ENCODE assay signal across 31 mouse cellular contexts in genomic region chr14:32410084-32410483, GRCm38 (mm10). TPM values are rescaled to one million over a fixed set of nuclear protein-coding genes. Genes with fewer than 3 reads are reported as not detected.
"Had no signal": no experiment of that assay in that cellular context is flagged by ENCODE, and none has a peak within 500 bp of the region (broad histone marks: within the 10 kb centered on the region; RNA-seq: fewer than 3 reads in every experiment).

No protein-coding gene starts in this region.

- H3K27ac ChIP-seq: gastrocnemius, adult 2 months; heart, adult 2 months; heart, embryonic 13.5 days; heart, embryonic 15.5 days; hindbrain, embryonic 10.5 days; hindbrain, embryonic 12.5 days; hindbrain, embryonic 14.5 days; intestine, embryonic 15.5 days; kidney, embryonic 15.5 days; layer of hippocampus, adult 2 months; left cerebral cortex, adult 2 months; limb, embryonic 10.5 days; limb, embryonic 12.5 days; liver, embryonic 13.5 days had no signal

- H3K27me3 ChIP-seq: heart, embryonic 13.5 days; heart, embryonic 15.5 days; intestine, embryonic 15.5 days; limb, embryonic 12.5 days; liver, embryonic 13.5 days had no signal

- ATAC-seq: hindbrain, embryonic 16.5 days; inflammation-experienced regulatory T-cells, adult 6 months; intestine, embryonic 15.5 days; intestine, postnatal 0 days had no signal

- H3K9me3 ChIP-seq: heart, embryonic 15.5 days; hindbrain, embryonic 12.5 days; intestine, embryonic 15.5 days; kidney, embryonic 15.5 days; limb, embryonic 10.5 days; limb, embryonic 12.5 days; liver, embryonic 13.5 days had no signal

- DNase-seq: gastrocnemius, adult 2 months; gastrocnemius, postnatal 10 days; gastrocnemius, postnatal 25 days; heart, adult 2 months; heart, postnatal 14 days; heart, postnatal 4 days; kidney, adult 2 months; kidney, adult 9 months; kidney, postnatal 25 days; kidney, postnatal 4 days; liver; liver, embryonic 13.5 days had no signal

- H3K4me3 ChIP-seq: gastrocnemius, adult 2 months; heart, adult 2 months; heart, embryonic 13.5 days; heart, embryonic 15.5 days; hindbrain, embryonic 10.5 days; hindbrain, embryonic 12.5 days; intestine, embryonic 15.5 days; kidney, embryonic 15.5 days; layer of hippocampus, adult 2 months; left cerebral cortex, adult 2 months; limb, embryonic 10.5 days; limb, embryonic 12.5 days; liver, embryonic 13.5 days had no signal

- H3K4me1 ChIP-seq: heart, embryonic 13.5 days; heart, embryonic 15.5 days; hindbrain, embryonic 12.5 days; intestine, embryonic 15.5 days; limb, embryonic 12.5 days; liver, embryonic 13.5 days had no signal

- H3K36me3 ChIP-seq: heart, embryonic 13.5 days; heart, embryonic 15.5 days; hindbrain, embryonic 10.5 days; hindbrain, embryonic 12.5 days; intestine, embryonic 15.5 days; kidney, embryonic 15.5 days; limb, embryonic 10.5 days; limb, embryonic 12.5 days; liver, embryonic 13.5 days had no signal

- H3K9ac ChIP-seq: heart, embryonic 13.5 days; heart, embryonic 15.5 days; hindbrain, embryonic 12.5 days; hindbrain, embryonic 14.5 days; intestine, embryonic 15.5 days; kidney, embryonic 15.5 days; limb, embryonic 12.5 days; liver, embryonic 13.5 days had no signal

- H3K4me2 ChIP-seq: heart, embryonic 11.5 days; heart, embryonic 13.5 days; heart, embryonic 15.5 days; hindbrain, embryonic 12.5 days; hindbrain, embryonic 14.5 days; intestine, embryonic 15.5 days; kidney, embryonic 15.5 days; limb, embryonic 12.5 days; liver, embryonic 11.5 days; liver, embryonic 13.5 days had no signal

RNA-seq across cellular contexts. Expression of gene 1700024G13Rik, which starts 21.9 kb away (rescaled TPM):
- polyA plus RNA-seq: frontal cortex, adult 2 months; heart, embryonic 11.5 days; heart, embryonic 13.5 days; heart, embryonic 15.5 days; heart, postnatal 0 days; inflammation-experienced regulatory T-cells, adult 6 months; intestine, embryonic 15.5 days; kidney, adult 2 months; kidney, embryonic 15.5 days; limb, embryonic 10.5 days; limb, embryonic 12.5 days; limb, embryonic 14.5 days; liver, embryonic 11.5 days; liver, embryonic 13.5 days had no signal

RNA-seq across cellular contexts. Expression of gene Slc18a3, which starts 54.6 kb away (rescaled TPM):
- polyA plus RNA-seq: heart, embryonic 11.5 days; heart, postnatal 0 days; inflammation-experienced regulatory T-cells, adult 6 months; kidney, adult 2 months; limb, embryonic 10.5 days; limb, embryonic 12.5 days; liver, embryonic 13.5 days had no signal

RNA-seq across cellular contexts. Expression of gene Chat, which starts 55.7 kb away (rescaled TPM):
- polyA plus RNA-seq: heart, embryonic 11.5 days; heart, embryonic 15.5 days; heart, postnatal 0 days; inflammation-experienced regulatory T-cells, adult 6 months; kidney, adult 2 months; kidney, embryonic 15.5 days; limb, embryonic 10.5 days; limb, embryonic 12.5 days; liver, embryonic 11.5 days; liver, embryonic 13.5 days had no signal
